Mouse (Mus musculus) adrenal gland, postnatal 25 days (tissue): ENCODE measurements around the gene Eif4e3. TPM values are rescaled to one million over a fixed set of nuclear protein-coding genes. Genes with fewer than 3 reads are reported as not detected.

Experiments
- total RNA-seq: library from RNA; stranded (reverse); gene quantifications from 2 replicates; pipeline ENCODE4 v1.2.3, GENCODE M21; 2021

The Eif4e3 gene
- total RNA-seq, 1 experiment from 2014 or later, result 22.0 TPM

Other genes with a start within 250 kb of the Eif4e3 start
- gene Foxp1, start 144.1 kb downstream of the Eif4e3 start, total RNA-seq, result 51.1 and 58.1 TPM in 2 replicates
- 6.0 and 7.4 TPM in 2 replicates for gene Gm20696, start within 50 bp of the Eif4e3 start, total RNA-seq
- 2.0 and 2.5 TPM in 2 replicates for gene Gpr27, start 25.9 kb upstream of the Eif4e3 start, total RNA-seq
- gene Prok2, start 59.6 kb upstream of the Eif4e3 start, total RNA-seq, result not detected in 2 replicates